Mouse (Mus musculus) left cerebral cortex, adult 2 months (tissue): Measurements from ENCODE around the gene Fibp. TPM values are rescaled to one million over a fixed set of nuclear protein-coding genes. Genes with fewer than 3 reads are reported as not detected.

Experiments used
- DNase-seq, 2 experiments: peaks; one replicate each; pipeline ENCODE4 v3.0.0; 2021 to 2022; ENCODE audit warnings: low spot score in 2 of 2, mixed read lengths in 1 of 2; ENCODE audit errors: extremely low spot score in 1 of 2
- H3K27ac ChIP-seq: fragments of 200-600 bp; 2 replicates; pipeline ENCODE4 v1.8.1; 2022
- H3K4me3 ChIP-seq: fragments of 200-600 bp; 2 replicates; pipeline ENCODE4 v1.8.1; 2022
- CTCF ChIP-seq: fragments of 200-600 bp; IDR thresholded peaks from 2 replicates; pipeline ENCODE4 v1.8.1; 2022; ENCODE audit warnings: antibody characterized with exemption, mild to moderate bottlenecking, moderate library complexity
- intact Hi-C: fragments of 180-260 bp; cut with DNase I; formaldehyde crosslinking; loops from one replicate; pipeline ENCODE4 v1.15.1; 2025
- long read RNA-seq, 2 experiments: library from polyadenylated mRNA; stranded (forward); transcript quantifications; one replicate each; pipeline ENCODE4 v2.0.0; 2021; ENCODE audit warnings: borderline mapping rate in 2 of 2
- total RNA-seq, 2 experiments: library from RNA; stranded (reverse); gene quantifications; 2 replicates each; pipeline ENCODE4 v1.2.3; 2021

Gene Fibp
- 10 to 100 TPM; 88.9 to 92.1 TPM for total RNA-seq
- long read RNA-seq, experiment 1, transcript Fibp-205 (10 exons, 1,209 nt): major isoform, 10 of 30 reads
- long read RNA-seq, experiment 1, partial matches to known transcripts: 11 of 30 reads
- long read RNA-seq, experiment 1, other reads (novel, unspliced or antisense): 9 of 30 reads
- long read RNA-seq, experiment 2, transcript Fibp-205 (10 exons, 1,209 nt): major isoform, 5 of 23 reads
- long read RNA-seq, experiment 2, partial matches to known transcripts: 12 of 23 reads
- long read RNA-seq, experiment 2, other reads (novel, unspliced or antisense): 5 of 23 reads

DNA sequence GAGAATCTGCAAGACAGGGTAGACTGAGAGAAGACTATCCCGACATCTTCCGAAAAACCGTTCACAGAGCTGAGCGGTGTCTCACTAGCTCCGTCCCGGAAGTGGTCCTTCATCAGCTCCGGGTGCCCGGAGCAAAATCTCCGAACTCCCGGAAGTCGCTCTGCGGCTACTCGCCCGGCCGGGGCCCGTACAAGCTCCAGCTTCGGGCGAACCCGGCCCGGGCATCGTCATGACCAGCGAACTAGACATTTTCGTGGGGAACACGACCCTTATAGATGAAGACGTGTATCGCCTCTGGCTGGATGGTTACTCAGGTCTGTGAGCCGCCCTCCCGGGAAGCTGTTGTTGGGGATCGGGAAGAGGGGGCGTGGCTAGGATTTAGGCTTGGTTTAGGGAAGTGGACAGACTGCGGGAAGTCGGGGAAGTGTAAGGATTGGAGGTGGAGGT is at the start of gene Fibp:
Fibp (plus strand) TSS at position 151 of the 447 bp plus-strand sequence.
- peak; percentile 86 to 88 for DNase-seq
- H3K27ac ChIP-seq: peak within 1 kb of the TSS; percentile 90
- intact Hi-C loops: loop anchor here (5.0 kb wide), 1 partner anchor 107 kb away; the partner anchor contains the start of gene Ap5b1
- H3K4me3 ChIP-seq: peak within 1 kb of the TSS; percentile 84
- TF ChIP-seq CTCF: no peak

GRCm38 (mm10) chr19:5410641-5411040 is 49.8 kb upstream of the Fibp start:
- intact Hi-C loops: no loop called here
- Histone ChIP-seq H3K4me3 (no peak overlapping the region), H3K27ac (no peak overlapping the region)
- TF ChIP-seq CTCF: no peak
- DNase-seq: no peak

DNA sequence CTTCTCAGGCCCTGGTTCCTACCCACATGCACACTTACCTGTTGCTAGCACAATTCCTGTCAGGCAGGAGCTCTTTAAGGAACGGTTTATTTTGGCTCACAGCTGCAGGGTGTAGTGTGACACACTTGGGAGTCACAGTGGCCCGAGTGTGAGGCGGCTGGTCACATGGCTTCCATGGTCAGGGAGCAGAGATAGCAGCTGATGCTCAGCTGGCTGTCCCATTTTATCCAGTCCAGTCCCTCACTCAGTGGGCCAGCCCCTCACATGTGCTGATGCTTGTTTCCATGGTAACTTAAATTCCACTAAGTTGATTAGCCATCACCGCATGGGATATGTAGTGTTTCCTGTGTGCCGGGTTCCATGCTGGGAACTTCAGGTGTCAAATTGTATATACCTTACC is 48.5 kb upstream of the Fibp start:
- Histone ChIP-seq H3K4me3 (no peak overlapping the region), H3K27ac (no peak overlapping the region)
- TF ChIP-seq CTCF: no peak
- intact Hi-C loops: no loop called here
- DNase-seq: no peak

DNA sequence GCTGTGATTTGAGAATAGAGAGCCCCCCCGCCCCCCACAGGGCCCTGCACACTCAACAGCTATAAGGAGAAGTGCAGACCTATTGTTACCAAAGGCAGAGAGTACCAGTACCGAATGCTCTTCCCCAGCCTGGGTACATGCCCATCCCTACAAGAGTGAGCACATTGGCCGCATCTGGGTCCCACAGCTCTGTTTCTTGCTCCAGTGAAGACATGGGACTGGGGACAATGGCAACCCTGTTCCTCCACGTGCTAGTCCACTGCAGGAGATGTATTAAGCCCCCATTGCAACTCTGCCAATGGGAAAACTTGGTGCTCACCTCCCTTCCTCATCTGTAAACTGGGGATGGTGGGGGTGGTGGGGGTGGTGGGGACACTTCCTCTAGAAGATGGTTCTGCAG is 46.6 kb upstream of the Fibp start:
- H3K27ac ChIP-seq: no peak overlapping the region

DNA sequence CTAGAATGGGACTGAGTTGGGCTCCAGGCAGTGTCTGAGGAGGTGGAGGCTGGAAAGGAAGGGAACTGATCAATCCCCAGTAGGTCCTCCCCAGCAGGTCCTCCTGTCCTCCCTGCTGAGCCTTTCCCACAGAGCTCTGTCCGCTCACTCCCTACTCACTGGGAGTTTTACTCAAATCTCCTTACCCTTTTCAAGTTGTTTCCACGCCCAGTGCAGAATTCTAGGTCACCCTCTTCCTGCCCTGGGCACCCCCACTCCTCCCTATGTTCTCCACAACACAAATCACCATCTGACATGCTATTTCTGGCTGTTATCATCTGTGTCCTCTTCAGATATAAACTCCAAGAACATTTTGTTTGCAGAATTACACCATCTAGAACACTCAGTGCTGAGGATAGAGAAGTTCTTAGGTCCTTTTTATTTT is 45.9 kb upstream of the Fibp start:
- no peak overlapping the region for H3K27ac ChIP-seq
- no peak for DNase-seq

More for the DNA sequence above, 46.6 kb upstream of the Fibp start:
- no peak overlapping the region for H3K4me3 ChIP-seq
- no peak for TF ChIP-seq CTCF
- no peak for DNase-seq
- intact Hi-C loops: no loop called here

DNA sequence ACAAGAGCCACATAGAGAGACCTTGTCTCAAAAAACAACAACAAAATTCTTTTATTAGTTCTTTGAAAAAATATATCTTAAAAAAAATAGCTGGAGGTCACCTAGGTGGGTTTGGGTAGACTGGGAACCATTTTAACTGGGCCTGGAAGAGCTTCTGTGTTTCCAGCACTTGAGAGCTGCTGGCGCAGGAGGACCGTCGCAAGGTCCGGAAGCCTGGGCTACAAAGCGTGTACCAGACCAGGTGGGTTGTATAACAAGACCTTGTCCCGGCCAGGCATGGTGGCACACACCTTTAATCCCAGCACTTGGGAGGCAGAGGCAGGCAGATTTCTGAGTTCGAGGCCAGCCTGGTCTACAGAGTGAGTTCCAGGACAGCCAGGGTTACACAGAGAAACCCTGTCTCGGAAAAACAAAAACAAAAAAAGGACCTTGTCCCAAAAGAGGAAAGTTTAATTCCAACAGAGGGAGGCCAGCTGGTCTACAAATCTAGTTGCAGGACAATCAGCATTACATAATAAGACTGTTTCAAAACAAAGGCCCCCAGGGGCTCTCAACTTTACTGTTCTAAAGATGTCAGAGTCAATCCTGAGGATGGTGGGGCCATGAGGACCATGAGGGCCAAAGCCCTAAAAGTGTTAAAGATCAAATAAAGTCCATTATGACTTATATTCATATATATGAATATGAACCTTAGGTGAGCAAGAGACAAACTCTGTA is 41.5 kb upstream of the Fibp start:
- no peak overlapping the region for H3K4me3 ChIP-seq
- intact Hi-C loops: no loop called here
- TF ChIP-seq CTCF: no peak
- no peak for DNase-seq
- H3K27ac ChIP-seq: no peak overlapping the region

More for the DNA sequence above, 45.9 kb upstream of the Fibp start:
- H3K4me3 ChIP-seq: no peak overlapping the region
- intact Hi-C loops: no loop called here
- no peak for TF ChIP-seq CTCF

- no peak overlapping the region for H3K27ac ChIP-seq
- intact Hi-C loops: no loop called here
- no peak overlapping the region for H3K4me3 ChIP-seq
- no peak for TF ChIP-seq CTCF
- DNase-seq: no peak
These were observed 40.8 kb upstream of the Fibp start for GRCm38 (mm10) chr19:5419630-5420029.

- no peak overlapping the region for H3K4me3 ChIP-seq
- H3K27ac ChIP-seq: no peak overlapping the region
- DNase-seq: no peak
- intact Hi-C loops: no loop called here
- TF ChIP-seq CTCF: no peak
These were observed 39.8 kb upstream of the Fibp start for GRCm38 (mm10) chr19:5420579-5420978.

DNA sequence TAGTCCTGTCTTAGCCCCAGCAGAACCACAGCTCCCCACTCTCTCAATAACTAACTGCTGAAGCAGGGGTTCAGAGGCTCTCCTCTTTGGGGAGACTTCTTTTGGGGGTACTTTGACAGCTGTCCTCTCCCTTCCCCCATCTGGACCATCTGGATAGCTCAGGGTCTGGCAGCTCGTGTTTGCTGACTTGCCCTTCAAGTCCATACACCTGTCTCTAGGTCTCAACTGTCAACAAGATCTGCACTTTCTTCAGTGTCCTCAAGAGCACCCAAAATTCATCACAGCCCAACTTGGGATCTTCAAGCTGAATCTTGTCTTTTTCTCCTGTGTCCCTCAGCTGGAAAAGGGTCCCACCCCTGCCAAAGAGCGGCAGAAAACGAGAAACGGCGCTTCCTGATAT is 38.6 kb upstream of the Fibp start:
- Histone ChIP-seq H3K4me3 (no peak overlapping the region), H3K27ac (no peak overlapping the region)
- no peak for DNase-seq
- intact Hi-C loops: no loop called here
- TF ChIP-seq CTCF: no peak

DNA sequence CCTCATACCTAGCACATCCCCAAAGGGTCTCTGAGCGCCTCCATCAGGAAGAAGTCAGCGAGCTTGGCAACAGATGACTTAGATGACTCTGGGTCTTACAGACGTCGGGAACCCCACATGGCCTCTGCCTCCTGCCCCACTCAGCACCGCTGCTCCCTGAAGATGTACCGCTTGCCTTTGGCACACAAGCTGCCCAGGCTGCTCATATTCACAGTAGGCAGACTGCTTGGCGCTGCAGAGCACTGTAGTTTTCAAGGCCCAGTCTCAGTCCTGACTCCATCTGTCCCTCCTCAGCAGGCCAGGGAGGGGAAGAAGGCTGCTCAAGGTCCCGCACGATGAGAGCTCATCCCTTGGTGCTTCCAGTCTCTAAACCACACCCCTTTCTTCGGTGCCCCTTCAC is 38.1 kb upstream of the Fibp start:
- DNase-seq: no peak
- H3K4me3 ChIP-seq: no peak overlapping the region
- no peak overlapping the region for H3K27ac ChIP-seq
- TF ChIP-seq CTCF: no peak
- intact Hi-C loops: no loop called here

DNA sequence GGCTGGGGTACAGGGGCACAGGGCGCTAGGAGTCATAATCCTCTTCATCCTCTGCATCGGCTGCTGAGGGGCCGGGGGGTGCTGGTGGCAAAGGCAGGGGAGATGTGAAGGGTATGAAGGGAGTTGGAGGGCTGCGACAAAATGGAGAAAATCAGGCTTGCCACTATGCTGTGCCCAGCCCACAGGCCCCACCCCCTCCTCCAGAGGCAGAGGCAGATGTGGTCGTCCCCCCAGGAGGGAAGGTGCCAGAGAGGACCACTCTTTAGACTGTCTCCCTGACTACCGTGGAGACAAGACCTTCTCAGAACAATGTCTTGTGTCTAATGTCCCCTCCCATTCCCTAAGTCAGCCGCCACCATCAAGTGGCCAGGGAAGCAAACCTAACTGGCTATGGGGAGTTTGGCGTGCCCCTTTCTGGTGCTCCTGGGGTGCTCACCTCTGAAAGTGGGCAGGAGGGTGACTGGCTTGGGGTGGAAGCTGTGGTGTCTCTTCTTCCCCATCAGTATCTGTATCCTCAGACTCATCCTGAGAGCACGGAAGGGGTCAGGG is 37.4 kb upstream of the Fibp start:
- TF ChIP-seq CTCF: no peak
- no peak for DNase-seq
- Histone ChIP-seq H3K27ac (no peak overlapping the region), H3K4me3 (no peak overlapping the region)
- intact Hi-C loops: no loop called here

- Histone ChIP-seq H3K4me3 (peak overlapping the region; percentile 88), H3K27ac (peak overlapping the region; percentile 89; the same call in 1 of the 2 replicates)
- DNase-seq: no peak
- no peak for TF ChIP-seq CTCF
- intact Hi-C loops: no loop called here
These were observed 36.9 kb upstream of the Fibp start for GRCm38 (mm10) chr19:5423561-5423960.
